Mouse (Mus musculus) limb, embryonic 12.5 days (tissue): ENCODE data around the gene Wwc1. TPM values are rescaled to one million over a fixed set of nuclear protein-coding genes. Genes with fewer than 3 reads are reported as not detected.

Experiments used
- ATAC-seq: fragments of 200-750 bp; cut with Nextera tagmentation; 2 replicates; pipeline ENCODE4 v1.8.0; 2017; ENCODE audit warnings: low read depth, moderate TSS enrichment; ENCODE audit not compliant: insufficient number of reproducible peaks, insufficient read depth, low FRiP score, low TSS enrichment
- H3K27ac ChIP-seq: fragments of 300-500 bp; sonication (generic); 2 replicates; pipeline ENCODE4 v1.5.1; 2016; ENCODE audit warnings: mild to moderate bottlenecking, moderate library complexity
- H3K27me3 ChIP-seq: fragments of 300-500 bp; sonication (generic); 2 replicates; pipeline ENCODE4 v1.6.1; 2016; ENCODE audit warnings: mild to moderate bottlenecking, moderate library complexity
- H3K36me3 ChIP-seq: fragments of 300-500 bp; sonication (generic); 2 replicates; pipeline ENCODE4 v1.6.1; 2016; ENCODE audit warnings: mild to moderate bottlenecking, moderate library complexity
- H3K4me1 ChIP-seq: fragments of 300-500 bp; sonication (generic); replicated peaks from 2 replicates; pipeline ENCODE4 v1.6.1; 2016
- H3K4me2 ChIP-seq: fragments of 300-500 bp; sonication (generic); 2 replicates; pipeline ENCODE4 v1.6.1; 2016; ENCODE audit warnings: mild to moderate bottlenecking, moderate library complexity
- H3K4me3 ChIP-seq: fragments of 300-500 bp; sonication (generic); replicated peaks from 2 replicates; pipeline ENCODE4 v1.5.1; 2016; ENCODE audit warnings: mild to moderate bottlenecking
- H3K9ac ChIP-seq: fragments of 300-500 bp; sonication (generic); replicated peaks from 2 replicates; pipeline ENCODE4 v1.6.1; 2016; ENCODE audit warnings: mild to moderate bottlenecking, moderate library complexity
- H3K9me3 ChIP-seq: fragments of 300-500 bp; sonication (generic); 2 replicates; pipeline ENCODE4 v1.6.1; 2016; ENCODE audit warnings: mild to moderate bottlenecking, moderate library complexity
- WGBS: fragments of 180-500 bp; shearing (Covaris S2); methylation state at CpG from one replicate; pipeline ENCODE4 v1.1.7; 2016; 5-methylcytosine and 5-hydroxymethylcytosine counted together
- polyA plus RNA-seq: library from polyadenylated mRNA; unstranded; fragments of >200 nt; fragmentation: Nextera tagmentation; extraction: Ambion mirVana; gene quantifications from 2 replicates; pipeline ENCODE4 v1.2.1, GENCODE M21; 2016

The Wwc1 gene
- polyA plus RNA-seq, 1 experiment from 2014 or later = 5.3 TPM

DNA sequence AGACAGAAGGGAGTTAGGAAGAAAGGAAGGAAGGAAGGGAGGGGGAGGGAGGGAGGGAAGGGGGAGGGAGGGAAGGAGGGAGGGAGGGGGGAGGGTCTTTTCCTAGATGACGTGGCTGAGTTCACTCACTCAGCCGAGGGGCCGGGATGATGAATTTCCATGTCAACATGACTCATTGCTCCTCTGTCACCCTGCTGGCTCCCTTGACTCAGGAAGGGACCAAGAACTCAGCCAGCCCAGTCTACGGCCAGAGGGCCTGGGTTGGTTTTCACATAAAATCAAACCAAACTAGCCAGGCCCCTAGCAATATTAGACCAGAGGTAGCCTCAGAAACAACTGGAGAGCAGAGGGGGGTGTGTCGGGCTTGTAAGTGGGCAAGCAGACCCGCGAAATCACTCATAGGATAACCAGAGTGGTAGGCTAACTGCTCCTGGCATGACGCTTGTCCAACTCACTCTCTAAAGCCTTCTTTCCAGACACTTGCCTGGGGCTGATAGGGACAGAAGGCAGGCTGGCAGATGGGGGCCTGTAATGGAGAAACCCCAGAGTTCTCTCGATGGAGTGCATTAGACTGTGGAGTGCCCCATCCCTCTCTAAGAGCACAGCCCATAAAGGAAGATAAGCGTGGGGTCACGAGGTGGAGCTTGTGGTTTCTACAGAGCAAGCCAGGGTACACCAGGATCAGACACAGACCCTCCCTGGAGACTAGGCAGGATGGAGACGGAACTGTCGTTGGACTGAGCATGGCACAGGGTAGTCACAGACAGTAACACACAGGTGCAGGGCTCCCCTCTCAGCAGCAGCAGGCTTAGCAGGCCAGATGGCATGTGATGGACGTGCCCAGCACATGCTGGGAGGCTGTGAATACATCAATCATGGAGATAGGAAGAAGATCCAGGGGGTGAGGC lies 102.4 kb downstream of the Wwc1 start:
- Histone ChIP-seq H3K27me3 (peaks cover 12% of the 10 kb centered on the region), H3K9ac (no peak overlapping the region), H3K36me3 (no peaks in the 10 kb centered on the region), H3K4me2 (peak overlapping the region; percentile 23; the same call in 1 of the 2 replicates), H3K4me3 (no peak overlapping the region), H3K4me1 (peaks cover 31% of the 10 kb centered on the region), H3K9me3 (no peaks in the 10 kb centered on the region), H3K27ac (no peak overlapping the region)
- 51% methylated on average over 14 of the region's 14 CpGs for WGBS
- no peak for ATAC-seq

DNA sequence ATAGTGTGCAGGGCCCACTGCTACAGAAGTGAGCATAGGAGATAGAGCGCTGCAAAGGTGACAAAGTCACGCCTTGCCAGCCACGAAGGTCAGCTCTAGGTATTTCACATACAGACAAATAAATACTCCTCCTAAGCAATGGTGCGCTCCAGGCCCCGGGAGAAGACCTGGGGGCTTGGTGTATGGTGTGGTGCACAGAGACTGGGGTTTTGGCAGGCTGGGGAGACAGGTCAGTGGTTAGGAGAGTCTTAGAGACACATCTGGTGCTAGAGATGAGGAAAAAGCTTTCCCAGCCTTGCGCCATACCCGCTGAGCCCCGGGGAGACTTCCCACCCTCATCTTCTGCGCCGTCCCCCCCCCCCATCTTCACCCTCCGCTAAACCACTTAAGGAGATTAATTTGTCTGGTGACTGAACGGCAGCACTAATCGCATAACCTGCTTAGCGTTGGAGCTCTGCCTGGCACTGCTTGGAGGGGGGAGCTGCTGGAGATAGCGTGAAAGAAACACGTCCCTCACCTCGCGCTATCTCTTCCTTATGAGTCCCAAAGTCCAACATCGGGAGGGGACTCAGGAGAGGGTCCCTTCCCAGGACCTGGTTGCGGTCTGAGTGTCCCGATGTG lies 106.6 kb downstream of the Wwc1 start:
- no peak overlapping the region for H3K4me3 ChIP-seq
- ATAC-seq = no peak
- 0 out of 2 replicates have a peak overlapping the region, but pooled peaks have one; percentile 12 for H3K9ac ChIP-seq

DNA sequence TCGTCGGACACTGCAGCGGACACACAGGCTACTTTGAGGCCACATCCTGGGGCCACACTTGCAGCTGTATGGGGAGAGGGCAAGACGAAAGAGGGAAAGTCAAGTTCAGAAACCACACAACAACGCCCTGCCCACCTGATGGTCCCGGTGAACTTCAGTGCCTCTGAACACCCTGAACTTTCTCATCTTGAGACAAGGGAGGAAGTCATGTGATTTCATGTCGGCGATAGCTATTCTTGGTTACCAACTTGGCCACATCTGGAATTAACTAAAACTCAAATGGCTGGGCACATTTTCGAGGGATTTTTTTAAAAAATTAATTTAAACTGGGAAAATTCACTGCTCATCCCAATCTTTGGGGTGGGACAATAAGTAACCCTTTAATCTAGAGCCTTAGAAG lies 109.4 kb downstream of the Wwc1 start:
- no peak overlapping the region for H3K9ac ChIP-seq
- no peak overlapping the region for H3K27ac ChIP-seq
- H3K9me3 ChIP-seq = no peaks in the 10 kb centered on the region
- no peaks in the 10 kb centered on the region for H3K36me3 ChIP-seq
- no peak overlapping the region for H3K4me3 ChIP-seq
- no peak for ATAC-seq
- H3K4me2 ChIP-seq = no peak overlapping the region
- 69% methylated on average over 9 of the region's 9 CpGs for WGBS
- H3K27me3 ChIP-seq = peaks cover 12% of the 10 kb centered on the region
- H3K4me1 ChIP-seq = peaks cover 13% of the 10 kb centered on the region

More for the DNA sequence above, 106.6 kb downstream of the Wwc1 start:
- no peak overlapping the region for H3K27ac ChIP-seq
- H3K27me3 ChIP-seq = peaks cover 12% of the 10 kb centered on the region
- H3K9me3 ChIP-seq = no peaks in the 10 kb centered on the region
- no peak overlapping the region for H3K4me2 ChIP-seq
- no peaks in the 10 kb centered on the region for H3K36me3 ChIP-seq
- H3K4me1 ChIP-seq = peaks cover 28% of the 10 kb centered on the region
- 46% methylated on average over 21 of the region's 21 CpGs for WGBS

DNA sequence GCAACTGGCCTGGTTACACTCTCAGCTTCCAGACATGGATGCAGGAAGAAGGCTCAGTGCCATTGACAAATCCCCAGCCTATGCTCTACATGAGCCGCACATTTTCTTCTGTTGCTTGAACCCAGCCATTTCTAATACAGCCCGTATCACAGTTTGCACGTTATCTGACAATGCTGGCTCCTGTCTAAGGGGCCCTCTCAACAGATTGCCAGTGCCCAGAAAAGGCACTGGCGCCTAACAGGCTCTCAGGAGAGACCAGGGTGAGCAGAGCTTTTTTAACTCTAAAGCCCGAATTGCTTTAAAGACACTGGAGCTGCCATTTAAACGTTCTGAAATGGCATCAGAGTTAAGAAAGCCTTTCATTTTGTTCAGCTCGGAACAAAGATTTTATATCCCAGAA lies 114.2 kb downstream of the Wwc1 start:
- H3K36me3 ChIP-seq = no peaks in the 10 kb centered on the region

DNA sequence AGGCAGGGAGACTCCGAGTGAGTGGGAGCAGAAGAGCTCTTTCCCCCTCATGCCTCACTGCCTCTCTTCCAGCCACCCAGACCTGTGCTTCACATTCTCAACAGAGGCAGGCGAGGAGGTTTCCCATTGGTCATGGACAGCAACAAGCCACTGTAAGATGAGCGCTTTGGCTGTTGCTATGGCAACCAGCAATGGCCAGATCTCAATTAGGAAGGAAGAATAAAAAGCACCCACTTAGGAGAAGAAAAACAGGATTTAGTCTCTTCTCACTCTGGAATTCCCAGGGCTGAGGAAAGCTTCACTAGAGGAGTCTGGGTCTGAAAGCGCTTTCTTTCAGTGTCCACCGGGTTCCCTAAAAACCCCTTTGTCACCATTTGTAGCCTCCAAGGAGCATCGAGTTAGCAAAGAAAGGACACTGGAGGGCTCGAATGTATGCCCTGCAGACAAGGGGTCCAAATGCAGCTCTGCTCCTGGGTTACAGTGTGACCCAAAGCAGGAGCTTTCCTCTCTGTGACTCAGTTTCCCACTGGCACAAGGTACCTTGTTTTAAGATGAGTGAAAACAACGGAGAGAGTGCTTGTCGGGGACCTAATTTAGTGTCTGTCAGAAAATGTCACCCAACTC lies 115.2 kb downstream of the Wwc1 start:
- peak; percentile 89 for ATAC-seq
- H3K9ac ChIP-seq = no peak overlapping the region
- WGBS = 26% methylated on average over 9 of the region's 9 CpGs
- no peaks in the 10 kb centered on the region for H3K27me3 ChIP-seq
- no peaks in the 10 kb centered on the region for H3K36me3 ChIP-seq
- H3K4me1 ChIP-seq = peaks cover 26% of the 10 kb centered on the region
- H3K4me3 ChIP-seq = no peak overlapping the region
- H3K27ac ChIP-seq = peak overlapping the region; percentile 62; the same call in 1 of the 2 replicates
- no peaks in the 10 kb centered on the region for H3K9me3 ChIP-seq
- peak overlapping the region; percentile 43 for H3K4me2 ChIP-seq

More for the DNA sequence above, 114.2 kb downstream of the Wwc1 start:
- Histone ChIP-seq H3K4me3 (no peak overlapping the region), H3K27ac (peak overlapping the region; percentile 29; the same call in 1 of the 2 replicates), H3K27me3 (no peaks in the 10 kb centered on the region), H3K4me1 (peaks cover 26% of the 10 kb centered on the region), H3K9ac (no peak overlapping the region), H3K9me3 (no peaks in the 10 kb centered on the region), H3K4me2 (no peak overlapping the region)
- WGBS = 72% methylated on average over 7 of the region's 7 CpGs
- ATAC-seq = no peak

DNA sequence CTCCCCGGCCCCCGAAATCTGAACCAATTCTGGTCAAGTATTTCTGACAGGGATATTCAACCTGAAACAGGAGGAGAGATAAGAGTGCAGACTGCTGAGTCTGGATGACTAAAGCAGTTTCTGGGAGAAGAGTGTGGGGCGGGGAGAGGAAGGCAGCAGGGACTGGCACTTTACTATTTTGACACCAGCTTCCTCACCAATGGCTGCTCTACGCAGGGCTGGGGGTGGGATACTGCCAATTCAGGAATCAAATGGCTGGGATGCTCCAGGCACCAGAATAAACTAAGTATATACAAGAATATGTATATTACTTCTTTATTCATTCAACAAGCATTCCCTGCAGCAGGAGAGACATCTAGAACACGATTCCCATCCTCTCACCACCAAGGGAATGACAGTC lies 116.7 kb downstream of the Wwc1 start:
- Histone ChIP-seq H3K4me2 (no peak overlapping the region), H3K27me3 (no peaks in the 10 kb centered on the region), H3K9me3 (no peaks in the 10 kb centered on the region), H3K9ac (no peak overlapping the region), H3K4me1 (peaks cover 26% of the 10 kb centered on the region), H3K27ac (no peak overlapping the region), H3K36me3 (no peaks in the 10 kb centered on the region), H3K4me3 (no peak overlapping the region)
- WGBS = 88% methylated on average over 5 of the region's 5 CpGs
- ATAC-seq = no peak

DNA sequence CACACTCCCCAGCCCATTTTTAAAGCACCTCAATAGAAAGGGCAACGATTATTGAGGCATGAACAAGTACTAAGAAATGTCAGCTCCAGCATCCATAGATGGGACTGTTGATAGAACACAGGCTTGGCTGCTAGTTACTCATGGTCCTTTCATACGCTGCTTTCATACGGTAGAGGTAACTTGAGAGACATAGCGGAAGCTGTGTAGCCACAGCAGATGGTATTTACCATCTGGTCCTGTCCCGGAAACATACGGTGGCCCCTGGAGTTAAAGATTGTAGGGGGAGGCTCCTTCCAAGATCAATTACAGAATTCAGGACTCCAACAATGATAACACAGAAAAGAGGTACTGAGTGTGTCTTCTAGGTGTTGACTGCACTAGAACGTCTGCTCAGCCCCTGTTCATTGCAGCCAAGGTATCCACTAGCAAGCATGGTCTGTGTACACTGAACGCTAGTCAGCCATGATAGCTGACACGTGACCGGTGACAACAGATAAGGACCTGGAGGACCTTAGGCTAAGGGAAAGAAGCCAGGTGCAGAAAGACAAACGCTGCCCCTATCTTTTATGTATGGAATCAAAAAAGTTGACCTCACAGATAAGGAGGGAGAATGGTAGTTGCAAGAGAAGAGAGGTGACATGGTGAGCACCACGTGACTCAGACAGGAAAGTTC lies 122.8 kb downstream of the Wwc1 start:
- Histone ChIP-seq H3K9ac (no peak overlapping the region), H3K4me2 (no peak overlapping the region), H3K27ac (no peak overlapping the region), H3K9me3 (no peaks in the 10 kb centered on the region), H3K27me3 (no peaks in the 10 kb centered on the region), H3K4me3 (no peak overlapping the region), H3K4me1 (peaks cover 6% of the 10 kb centered on the region; the same call in 1 of the 2 replicates), H3K36me3 (no peaks in the 10 kb centered on the region)
- no peak for ATAC-seq
- WGBS = 82% methylated on average over 12 of the region's 12 CpGs

DNA sequence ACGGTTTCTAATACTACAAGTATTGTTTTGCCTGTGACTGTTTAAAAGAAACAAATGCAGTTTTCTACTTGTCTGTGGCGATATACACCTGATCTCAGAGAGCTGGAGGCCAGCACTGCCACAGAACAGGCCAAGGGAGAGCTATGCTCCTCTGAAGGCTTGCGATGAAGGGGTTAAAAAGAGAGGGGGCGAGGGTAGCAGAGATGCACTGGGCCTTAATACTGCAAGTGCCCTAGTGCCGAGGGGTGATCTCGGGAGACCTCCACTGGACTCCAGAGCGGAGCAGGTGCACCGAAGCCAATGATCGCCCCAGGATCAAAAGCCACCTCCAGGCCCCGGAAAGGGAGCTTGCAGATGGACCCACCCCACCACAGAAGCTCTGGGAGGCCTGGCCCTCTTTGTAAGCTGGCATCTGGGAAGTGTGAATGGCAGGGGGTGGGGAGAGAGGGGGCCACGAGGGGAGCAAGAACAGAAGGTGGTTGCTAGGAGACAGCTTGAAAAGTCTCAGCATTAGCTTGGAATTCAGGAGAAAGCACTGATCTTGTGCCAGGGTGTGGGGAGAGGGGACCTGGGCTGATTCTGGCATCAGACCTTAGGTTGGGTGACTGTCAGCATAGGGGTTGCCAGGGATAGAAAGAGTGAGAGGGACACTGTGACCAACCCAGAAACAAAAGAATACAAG lies 123.8 kb downstream of the Wwc1 start:
- Histone ChIP-seq H3K4me3 (no peak overlapping the region), H3K27me3 (no peaks in the 10 kb centered on the region), H3K4me1 (peaks cover 6% of the 10 kb centered on the region; the same call in 1 of the 2 replicates), H3K9ac (no peak overlapping the region), H3K9me3 (no peaks in the 10 kb centered on the region), H3K27ac (no peak overlapping the region), H3K4me2 (no peak overlapping the region), H3K36me3 (no peaks in the 10 kb centered on the region)
- no peak for ATAC-seq
- 54% methylated on average over 11 of the region's 11 CpGs for WGBS

DNA sequence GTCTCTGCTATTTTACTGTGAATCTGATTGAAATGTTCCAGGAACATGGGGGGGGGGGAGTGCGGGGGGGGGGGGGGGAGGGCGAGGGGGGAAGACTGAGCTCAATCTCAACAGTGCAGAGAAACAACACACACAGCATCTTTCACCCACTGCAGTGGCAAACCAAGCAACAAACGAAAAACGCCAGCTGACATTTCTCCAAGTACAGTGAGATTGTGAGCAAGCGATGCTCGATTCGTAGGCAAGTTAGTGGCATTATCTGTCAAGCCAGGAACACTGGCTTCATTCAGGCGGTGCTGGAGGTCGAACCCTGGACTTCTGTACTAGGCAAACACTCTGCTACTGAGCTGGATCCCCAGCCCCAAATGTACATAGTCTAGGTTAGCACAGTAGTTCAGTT lies 124.8 kb downstream of the Wwc1 start:
- Histone ChIP-seq H3K4me2 (no peak overlapping the region), H3K4me3 (no peak overlapping the region), H3K27me3 (no peaks in the 10 kb centered on the region), H3K36me3 (no peaks in the 10 kb centered on the region), H3K4me1 (peaks cover 6% of the 10 kb centered on the region; the same call in 1 of the 2 replicates), H3K9ac (no peak overlapping the region), H3K27ac (no peak overlapping the region), H3K9me3 (no peaks in the 10 kb centered on the region)
- no peak for ATAC-seq
- WGBS = 89% methylated on average over 7 of the region's 9 CpGs

DNA sequence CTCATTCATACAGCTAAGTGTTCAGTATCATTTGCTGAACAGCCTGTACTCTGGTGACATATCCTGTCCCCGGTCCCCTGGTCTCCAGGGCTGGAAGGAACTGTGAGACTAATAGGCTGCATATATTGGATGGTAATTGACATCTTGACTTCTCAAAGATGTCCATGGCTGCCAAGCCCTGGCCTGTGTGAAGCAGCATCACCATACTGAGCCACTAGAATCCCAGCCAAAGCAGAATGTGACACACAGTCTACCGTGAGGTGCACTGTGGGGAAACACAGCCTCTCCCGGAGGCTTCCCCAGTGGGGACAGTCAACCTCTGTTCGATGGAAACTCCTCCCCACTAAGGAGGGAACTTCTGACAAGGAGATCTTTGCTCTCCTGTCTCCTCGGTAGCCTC lies 125.4 kb downstream of the Wwc1 start:
- Histone ChIP-seq H3K9me3 (no peaks in the 10 kb centered on the region), H3K4me3 (no peak overlapping the region), H3K4me1 (peaks cover 6% of the 10 kb centered on the region; the same call in 1 of the 2 replicates), H3K27me3 (no peaks in the 10 kb centered on the region), H3K27ac (no peak overlapping the region), H3K36me3 (no peaks in the 10 kb centered on the region), H3K4me2 (no peak overlapping the region), H3K9ac (no peak overlapping the region)
- ATAC-seq = no peak
- 86% methylated on average over 5 of the region's 5 CpGs for WGBS
